Mouse (Mus musculus) ES-CJ7 (cell line): Measurements from ENCODE around the gene Rxrg.

Experiments used
- DNase-seq: peaks from one replicate; pipeline ENCODE4 v3.0.0; 2011; ENCODE audit warnings: low read depth, low spot score

Gene Rxrg

DNA sequence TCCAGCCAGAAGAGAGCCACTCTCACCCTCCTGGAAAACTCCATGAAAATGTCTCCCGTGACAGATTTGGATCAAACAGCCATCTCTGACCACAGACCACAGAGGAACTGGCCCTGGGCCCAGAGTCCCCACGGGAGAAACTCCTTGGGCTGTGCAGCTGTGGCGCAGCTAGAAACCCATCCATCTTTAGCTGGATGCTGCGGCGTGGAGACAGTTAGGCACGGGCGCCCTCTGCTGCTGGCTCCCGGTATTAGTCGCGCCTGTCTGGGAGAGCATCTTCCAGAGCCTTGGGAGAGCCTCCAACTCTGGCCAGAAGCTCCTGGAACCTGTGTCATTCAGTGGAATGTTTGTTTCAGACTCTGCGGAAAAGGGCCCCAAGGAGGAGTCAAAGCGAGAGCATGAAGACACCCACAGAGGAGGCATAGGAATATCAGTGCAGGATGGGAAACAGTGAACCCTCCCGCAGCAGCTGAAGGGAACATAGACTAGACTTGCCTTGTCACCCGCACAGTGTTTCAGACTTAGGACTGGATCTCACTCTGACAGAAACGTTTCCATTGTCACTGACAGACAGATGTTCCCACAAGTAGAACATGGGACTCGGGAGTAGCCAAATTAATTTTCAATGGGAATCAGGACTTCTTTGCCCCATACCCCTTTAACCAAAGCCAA lies 46.8 kb downstream of the Rxrg start:
- DNase-seq, result peak; percentile 81

DNA sequence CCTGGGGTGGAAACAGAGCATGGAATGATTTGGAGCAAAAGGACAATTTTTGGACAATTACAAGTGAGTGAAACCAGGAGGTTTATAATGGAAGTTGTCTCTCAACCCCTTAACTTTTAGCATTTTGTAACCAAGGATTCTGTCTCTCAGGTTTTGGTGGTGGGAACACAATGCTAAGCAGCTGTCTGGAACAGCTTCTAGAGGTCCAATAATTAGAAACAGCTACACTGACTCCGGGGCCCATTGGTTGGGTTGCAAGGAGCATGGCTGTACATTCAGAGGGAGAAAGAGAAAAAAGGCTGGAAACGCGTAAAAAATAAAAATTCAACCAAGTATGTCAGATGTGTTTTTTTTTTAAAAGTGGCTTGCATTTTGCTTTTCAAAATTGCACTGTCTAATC lies 50.5 kb downstream of the Rxrg start:
- DNase-seq, result no peak

DNA sequence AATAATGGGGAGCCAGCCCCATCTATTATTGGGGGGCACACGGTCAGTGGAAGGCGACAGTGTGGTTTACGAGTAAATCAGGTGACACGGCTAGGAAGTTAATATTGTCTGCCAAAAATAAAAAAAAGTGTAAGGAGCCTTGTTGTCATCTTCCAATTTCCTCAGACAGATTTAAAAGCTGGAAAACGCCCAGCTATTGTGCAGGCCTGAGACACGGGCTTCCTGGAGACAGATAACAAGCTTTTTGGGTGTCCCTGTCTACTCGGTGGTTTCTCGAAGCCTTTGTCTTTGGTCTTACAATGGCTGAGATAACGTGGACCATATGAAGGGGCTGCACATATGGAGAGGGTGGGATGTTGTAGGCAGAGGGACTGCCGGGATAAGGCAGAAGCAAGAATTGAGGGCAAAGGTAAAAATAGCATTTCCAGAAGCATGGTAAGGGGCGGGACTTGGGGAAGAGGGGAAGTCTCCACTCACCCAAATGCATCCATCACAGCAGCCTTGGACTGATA lies 51.0 kb downstream of the Rxrg start:
- DNase-seq, result no peak

DNA sequence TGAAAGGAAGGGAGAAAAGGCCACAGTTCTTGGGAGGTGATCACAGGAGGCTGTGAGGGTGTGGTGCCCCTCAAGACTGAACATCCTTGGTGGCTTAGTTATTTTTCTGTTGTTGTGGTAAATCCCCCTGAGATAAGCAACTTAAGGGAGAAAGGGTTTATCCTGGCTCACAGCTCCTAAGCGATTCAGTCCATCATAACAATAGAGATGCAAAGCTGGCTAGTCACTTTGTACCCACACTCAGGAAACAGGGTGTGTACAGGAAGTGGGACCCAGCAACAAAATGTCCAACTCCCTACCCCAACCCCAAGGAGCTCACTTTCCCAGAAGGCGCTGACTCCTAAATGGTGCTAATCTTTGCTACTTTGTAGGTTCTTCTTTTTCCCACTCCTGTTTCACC lies 54.2 kb downstream of the Rxrg start:
- DNase-seq, result peak; percentile 79

DNA sequence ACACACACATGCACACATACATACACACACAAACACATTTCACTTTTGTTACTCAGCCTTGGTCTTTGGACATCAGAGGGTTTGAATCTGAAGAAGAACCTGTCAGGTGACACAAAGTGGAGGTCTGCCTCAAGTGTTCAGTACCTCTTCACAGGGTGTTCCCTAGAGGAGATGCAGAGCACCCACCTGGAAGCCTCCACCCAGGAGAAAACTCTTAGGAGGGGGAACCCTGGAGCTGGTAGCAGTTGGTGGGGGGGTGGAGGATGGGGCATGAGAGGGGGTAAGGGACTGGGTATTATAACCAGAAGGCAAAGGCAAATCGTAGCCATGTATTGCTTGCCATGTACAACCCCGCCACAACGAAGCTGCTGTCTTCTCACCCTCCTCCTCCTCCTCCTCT lies 60.9 kb downstream of the Rxrg start:
- DNase-seq, result no peak

DNA sequence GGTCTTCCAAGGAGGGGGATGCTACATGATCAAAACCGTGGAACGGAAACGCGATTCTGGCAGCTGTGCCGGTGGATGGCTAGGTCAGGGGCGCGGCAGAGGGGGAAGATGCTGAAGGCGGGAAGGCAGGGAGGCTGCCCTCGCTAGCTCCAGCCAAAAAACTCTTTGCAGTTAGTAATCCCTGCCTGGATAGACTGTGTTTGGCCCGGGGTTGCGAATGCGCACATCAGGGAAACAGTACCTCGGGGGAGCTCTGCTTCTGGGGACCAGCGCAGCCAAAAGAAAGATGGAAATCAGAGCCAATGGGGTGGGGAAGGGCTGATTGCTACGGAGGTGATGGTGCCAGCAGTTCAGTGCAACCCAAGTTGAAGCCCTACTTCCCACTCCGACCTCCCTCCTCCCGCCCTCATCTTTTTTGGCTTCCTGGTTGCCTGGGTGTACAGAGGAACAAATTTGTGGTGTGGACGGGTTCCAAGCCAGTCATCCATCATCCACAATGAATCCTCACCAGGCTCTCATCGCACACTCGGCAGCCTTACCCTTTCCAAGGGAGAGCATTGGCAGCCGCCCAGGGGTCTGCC lies 62.4 kb downstream of the Rxrg start:
- peak; percentile 18 for DNase-seq

DNA sequence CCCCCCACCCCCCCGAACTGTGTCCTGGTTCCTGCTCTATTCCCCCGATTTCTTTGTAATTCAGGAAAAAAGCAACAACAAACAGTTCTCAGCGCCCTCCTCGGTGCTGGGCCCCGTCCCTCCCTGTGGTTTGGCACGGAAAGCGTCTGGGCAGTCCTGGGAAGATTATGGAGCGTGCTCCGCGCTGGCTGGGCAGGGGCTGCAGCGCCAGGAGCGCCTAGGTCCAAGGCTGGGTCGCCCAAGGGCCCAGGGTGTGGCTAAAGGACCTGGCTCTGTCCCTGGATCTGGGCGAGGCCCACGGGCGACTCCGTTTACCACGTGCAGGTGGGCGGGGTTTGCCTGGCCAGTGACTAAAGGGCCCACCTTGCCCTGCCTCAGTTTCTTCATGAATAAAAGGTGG lies 62.9 kb downstream of the Rxrg start:
- DNase-seq, result no peak

DNA sequence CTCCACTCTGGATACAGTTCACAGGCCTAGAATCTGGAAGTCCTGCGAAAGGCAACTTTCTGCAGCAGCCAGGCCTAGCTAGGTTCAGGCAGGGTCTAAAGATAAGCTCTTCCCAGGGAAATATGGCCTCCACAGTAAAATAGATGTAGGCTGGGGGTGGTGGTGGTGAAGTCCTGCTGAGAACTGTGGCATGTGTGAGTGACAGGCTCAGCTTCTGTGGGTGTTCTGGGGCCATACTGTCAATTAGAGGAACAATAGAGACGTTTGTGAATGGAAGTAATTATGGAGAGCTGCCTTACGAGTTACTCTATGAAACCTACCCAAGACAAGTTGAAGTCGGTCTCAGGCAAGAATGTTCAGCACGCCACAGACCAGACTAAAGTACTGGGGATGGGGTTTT lies 65.0 kb downstream of the Rxrg start:
- DNase-seq, result no peak

DNA sequence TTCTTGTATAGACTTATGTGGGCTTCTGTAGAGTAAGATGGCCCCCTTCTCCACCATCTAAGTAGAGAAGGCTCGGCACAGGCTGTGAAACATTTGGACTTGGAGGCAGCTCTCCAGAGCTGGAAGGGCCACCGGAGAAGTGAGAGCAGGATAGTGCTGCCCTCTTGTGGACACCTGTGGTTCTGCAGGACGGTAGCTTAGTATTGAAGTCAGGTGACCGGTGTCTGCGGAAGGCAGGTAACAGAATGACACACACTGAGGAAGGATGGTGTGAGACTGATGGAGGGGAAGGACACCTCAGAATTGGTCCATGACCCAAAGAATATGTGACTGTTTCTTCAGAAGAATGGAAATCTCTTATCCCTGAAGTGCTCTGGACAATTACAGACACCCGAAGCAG lies 71.6 kb downstream of the Rxrg start:
- peak; percentile 86 for DNase-seq

DNA sequence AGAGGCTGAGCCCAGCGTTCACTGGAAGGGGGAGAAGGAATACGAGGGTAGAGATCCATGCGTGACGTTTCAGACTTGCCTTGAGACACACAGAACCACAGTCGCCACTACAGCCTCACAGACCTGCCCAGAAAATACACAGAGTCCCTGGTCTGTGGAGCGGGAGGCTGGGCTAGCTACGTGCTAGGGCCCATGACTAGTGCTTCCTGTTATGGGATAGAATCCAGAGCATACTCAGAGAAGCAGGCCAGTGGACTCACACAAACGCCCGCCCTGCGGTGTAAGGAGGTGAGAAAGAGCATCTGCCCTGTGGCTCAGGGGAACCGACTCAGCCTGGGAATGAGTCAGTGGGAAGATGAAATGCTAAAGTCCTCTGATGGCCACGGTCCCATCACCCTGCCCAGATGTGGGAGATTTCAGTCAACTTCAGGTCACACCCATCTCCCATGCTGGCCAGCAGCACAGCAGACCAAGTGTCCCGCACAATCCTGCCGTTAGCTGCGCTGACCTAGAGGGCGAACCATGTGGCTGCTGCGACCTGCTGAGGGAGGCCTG lies 74.3 kb downstream of the Rxrg start:
- DNase-seq, result no peak

DNA sequence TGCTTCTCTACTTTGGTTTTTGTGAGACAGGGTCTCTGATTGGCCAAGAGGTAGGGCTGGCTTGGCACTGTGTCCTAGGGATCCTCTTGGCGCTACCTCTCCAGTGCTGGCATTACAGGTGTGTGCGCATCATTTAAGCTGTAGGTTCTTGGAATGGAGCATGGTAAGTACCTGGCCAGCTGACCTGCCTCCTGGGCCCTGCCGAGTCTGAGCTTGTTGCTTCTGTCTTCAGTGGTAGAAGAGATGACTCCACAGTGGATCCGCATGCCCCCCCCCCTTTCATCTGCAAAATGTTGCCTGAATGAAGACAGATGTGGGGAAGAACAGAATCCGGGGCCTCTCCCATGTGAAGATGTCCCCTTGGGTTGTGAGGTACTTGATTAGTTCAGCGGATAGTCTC lies 80.9 kb downstream of the Rxrg start:
- DNase-seq, result no peak

DNA sequence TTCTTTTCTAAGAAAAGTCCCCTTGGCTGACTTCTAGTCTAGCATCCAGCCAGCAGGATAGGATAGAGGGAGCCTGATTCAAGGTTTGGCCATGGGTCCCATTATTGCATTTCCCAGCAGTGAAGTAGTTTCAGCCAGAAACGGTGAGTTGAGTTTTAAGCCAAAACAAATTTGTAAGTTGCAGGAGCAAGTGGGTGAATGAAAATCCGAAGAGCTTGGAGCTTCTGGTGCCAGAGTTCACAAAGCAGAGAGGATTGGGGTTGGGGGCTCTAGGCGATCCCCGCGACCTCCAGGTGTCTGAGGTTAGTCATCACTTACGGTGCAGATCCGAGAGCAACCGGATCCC lies 89.8 kb downstream of the Rxrg start:
- DNase-seq, result no peak

DNA sequence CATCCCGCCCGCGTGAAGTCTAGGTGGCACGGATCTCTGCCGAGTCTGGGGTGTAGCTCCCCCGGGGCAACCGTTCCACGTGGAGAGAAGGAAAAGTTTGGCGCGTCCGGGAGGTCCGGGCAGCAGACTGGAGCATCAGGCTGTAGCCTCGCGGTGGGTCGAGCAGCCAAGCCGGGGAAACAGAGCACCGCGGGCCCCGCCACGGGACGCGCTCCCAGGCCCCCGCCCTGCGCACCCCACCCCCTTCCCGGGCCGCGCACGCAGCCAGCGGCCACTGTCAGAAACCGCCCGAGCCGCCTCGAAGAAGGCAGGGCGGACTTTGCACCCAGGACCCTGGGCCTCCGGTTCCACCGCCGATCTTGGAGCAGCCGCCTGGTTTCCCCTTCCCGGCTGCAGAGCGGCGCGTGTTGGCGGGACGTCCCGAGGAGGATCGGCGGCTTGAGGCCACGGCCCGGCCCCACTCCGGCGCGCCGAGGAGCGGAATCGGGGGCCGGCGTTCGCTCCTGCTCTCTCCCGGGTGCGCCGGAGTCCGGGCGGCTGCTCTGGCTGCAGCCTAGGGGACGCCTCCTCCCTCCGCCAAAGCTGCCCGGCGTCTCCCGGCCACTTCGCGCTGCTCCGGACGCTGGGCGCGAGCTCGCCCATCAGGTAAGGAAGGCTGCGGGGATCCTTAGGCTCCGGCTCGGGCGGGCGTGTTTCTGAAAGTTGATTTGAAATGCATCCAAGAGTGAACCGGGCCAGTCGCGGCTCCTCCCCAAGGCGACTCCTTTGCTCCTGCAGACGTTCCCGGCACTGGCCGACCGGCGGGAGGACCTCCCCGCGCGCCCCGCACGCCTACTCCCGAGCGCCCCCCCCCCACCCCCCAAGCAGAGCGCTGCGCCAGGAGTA lies 90.4 kb downstream of the Rxrg start:
- DNase-seq, result peak; percentile 69

DNA sequence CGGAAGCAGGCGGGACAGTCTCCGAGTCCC lies 90.9 kb downstream of the Rxrg start, which contains the start of gene Lmx1a:
Gene Lmx1a, plus strand, starts transcription at position 6 of the 30 bp plus-strand sequence.
- no peak for DNase-seq
